Mouse (Mus musculus): ENCODE measurements around the gene Mex3b.
A peak's percentile ranks its signal among the peaks of the same experiment; 100 is the strongest.

Mex3b gene

DNA sequence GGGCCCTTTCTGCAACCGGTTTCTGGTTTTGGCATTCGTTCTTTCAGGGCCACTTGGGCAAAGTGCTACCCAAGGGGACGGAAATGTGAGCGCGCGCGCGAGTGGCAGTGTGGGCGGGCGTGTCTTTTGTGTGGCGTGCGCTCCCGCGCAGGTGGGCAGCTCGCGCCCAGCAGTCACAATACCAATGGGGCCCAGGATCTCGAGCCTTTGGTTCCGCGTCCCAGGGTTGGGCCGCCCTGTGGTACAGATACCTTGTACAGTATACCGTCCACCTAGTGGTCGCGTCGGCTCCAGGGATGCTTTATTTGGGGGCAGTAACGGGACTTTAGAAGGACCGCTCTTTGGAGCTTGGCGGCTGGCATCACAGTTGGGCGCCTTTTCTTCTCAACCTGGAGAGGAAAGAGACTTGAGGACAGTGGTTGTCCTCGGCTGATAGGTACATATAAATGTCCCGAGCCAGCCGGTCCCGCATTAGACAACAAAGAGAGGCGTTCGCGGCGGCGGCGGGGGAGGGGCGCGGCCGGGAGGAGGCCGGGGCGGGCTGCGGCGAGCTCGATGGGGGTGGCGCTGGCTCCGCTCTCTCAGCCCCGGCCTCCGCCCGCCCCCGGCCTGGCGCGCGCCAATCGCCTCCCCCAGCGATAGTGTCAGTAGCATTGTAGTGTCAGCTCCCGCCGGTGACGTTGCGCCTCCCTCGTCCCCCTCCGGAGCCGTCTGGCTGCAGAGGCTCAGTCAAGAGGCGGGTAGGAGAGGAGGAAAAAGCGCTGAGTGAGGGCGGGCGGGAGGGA is 455 bp upstream of the Mex3b start:
- DNase-seq (ENCODE audit: low read depth, low spot score) = peak; percentile 97

DNA sequence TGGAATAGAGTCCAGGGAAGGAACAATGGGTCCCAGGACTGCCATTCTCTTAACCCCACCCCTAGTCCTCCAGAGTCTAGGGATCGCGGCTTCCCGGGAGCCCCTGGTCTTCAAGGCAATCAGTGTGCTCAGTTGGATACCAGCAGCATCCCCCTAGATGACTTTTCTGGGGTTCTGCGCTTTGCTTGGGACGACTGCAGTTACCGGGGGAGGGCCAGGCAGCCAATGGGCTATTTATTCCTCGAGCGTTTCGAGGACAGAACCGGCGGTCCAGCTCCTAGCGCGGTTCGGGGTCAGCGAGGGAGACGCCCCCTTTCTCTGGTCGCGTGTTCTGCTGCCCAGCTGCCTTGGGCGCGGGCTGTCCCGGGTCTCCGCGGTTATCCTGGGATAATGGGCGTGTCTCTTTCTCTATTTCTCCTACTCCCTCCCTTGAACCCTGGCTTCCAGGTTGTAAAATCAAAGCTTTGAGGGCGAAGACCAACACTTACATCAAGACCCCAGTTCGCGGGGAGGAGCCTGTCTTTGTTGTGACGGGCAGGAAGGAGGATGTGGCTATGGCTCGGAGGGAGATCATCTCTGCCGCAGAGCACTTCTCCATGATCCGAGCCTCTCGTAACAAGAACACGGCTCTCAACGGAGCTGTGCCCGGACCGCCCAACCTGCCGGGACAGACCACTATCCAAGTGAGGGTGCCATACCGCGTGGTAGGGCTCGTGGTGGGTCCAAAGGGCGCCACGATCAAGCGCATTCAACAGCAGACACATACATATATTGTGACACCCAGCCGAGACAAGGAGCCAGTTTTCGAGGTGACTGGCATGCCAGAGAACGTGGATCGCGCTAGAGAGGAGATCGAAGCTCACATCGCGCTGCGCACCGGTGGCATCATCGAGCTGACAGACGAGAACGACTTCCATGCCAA is 1.4 kb downstream of the Mex3b start:
- DNase-seq (ENCODE audit: low read depth, low spot score) = peak; percentile 33

DNA sequence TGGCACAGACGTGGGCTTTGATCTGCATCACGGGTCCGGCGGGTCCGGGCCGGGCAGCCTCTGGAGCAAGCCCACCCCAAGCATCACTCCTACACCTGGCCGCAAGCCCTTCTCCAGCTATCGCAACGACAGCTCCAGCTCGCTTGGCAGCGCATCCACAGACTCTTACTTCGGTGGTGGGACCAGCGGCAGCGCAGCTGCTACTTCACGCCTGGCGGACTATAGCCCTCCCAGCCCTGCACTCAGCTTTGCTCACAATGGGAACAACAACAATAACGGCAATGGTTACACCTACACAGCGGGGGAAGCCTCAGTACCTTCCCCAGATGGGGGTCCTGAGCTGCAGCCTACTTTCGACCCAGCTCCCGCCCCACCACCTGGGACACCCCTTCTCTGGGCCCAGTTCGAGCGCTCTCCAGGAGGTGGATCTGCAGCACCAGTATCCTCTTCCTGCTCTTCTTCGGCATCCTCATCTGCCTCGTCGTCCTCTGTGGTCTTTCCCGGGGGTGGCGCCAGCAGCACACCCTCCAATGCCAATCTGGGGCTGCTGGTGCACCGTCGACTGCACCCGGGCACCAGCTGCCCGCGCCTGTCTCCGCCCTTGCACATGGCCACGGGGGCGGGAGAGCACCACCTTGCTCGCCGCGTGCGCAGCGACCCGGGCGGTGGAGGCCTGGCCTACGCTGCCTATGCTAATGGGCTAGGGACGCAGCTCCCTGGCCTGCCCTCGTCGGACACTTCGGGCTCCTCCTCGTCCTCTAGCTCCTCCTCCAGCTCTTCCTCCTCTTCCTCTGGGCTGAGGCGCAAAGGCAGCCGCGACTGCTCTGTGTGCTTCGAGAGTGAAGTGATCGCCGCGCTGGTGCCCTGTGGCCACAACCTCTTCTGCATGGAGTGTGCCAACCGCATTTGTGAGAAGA is 2.4 kb downstream of the Mex3b start:
- DNase-seq (ENCODE audit: low read depth, low spot score) = peak; percentile 21

DNA sequence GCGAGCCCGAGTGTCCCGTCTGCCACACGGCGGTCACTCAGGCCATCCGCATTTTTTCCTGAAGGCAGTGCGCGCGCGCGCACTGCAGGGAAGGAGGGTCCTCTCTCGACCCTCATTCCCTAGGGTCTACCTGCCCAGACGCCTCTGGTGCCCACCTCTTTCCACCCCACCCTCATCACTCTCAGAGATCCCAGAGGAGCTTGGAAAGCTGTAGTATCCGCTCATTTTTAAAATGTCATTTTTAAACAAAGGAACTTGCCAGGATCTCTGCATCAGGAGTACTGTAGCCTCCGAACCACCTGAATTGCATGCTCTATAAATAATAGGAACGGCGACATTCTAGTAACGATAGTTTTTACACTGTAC is 3.0 kb downstream of the Mex3b start:
- DNase-seq (ENCODE audit: low read depth, low spot score) = no peak

DNA sequence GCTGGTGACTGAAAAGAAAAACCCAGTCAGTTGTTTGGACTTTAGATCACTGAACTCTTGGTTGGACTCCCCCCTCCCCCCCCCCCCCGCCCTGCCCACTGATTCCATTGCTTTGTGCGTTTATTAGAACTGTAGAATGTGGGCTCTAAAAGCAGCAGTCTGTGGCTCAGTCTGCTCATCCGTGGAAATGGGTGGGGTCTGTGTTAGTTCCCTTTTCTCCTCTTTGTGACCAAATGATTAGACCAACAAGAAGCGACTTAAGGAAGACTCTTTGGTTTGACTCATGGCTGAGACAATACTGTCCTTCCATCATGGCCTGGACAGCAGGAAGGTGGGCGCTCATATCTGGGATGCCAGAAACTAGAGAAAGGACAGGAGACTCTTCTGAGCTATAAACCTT is 9.4 kb downstream of the Mex3b start:
- no peak for DNase-seq (ENCODE audit: low read depth, low spot score)

DNA sequence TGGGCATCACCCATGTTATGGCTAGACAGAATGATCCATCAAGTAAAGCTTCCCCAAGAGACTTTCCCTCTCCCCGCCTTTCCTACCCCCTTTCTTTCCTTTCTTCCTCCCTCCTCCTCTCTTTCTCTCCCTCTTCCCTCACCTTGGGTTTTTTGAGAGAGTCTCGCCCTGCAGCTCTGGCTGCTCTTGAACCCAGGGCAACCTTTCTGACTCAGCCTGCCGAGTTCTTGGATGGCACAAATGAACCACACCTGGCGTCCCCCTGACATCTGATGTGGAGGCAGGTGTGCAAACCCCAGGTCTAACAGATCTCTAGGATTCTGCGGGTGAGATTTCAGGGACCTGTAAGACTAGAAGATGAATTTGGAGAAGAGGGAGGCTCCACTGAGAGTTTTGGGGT is 12.9 kb downstream of the Mex3b start:
- DNase-seq (ENCODE audit: low read depth, low spot score) = no peak

DNA sequence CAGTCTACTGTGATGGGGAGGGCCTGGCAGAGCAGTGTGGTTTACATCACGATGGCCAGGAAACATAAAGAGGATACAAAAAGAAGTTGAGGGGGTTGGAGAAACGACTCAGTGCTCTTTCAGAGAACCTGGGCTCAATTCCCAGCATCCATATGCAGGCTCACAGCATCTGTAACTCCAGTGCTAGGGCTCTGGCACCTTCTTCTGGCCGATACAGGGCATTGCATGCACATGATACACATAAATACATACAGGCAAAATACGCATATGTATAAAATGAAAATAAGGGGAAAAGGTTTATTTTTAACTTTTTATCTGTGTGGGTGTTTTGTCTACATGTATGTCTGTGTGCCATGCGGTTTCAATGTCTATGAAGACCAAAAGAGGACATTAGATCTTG is 13.6 kb downstream of the Mex3b start:
- DNase-seq (ENCODE audit: low read depth, low spot score) = no peak

GRCm38 (mm10) chr7:82890317-82890850 is 23.3 kb downstream of the Mex3b start:
- DNase-seq (ENCODE audit: low read depth, low spot score) = no peak

GRCm38 (mm10) chr7:82890875-82891515 is 23.9 kb downstream of the Mex3b start:
- DNase-seq (ENCODE audit: low read depth, low spot score) = no peak

DNA sequence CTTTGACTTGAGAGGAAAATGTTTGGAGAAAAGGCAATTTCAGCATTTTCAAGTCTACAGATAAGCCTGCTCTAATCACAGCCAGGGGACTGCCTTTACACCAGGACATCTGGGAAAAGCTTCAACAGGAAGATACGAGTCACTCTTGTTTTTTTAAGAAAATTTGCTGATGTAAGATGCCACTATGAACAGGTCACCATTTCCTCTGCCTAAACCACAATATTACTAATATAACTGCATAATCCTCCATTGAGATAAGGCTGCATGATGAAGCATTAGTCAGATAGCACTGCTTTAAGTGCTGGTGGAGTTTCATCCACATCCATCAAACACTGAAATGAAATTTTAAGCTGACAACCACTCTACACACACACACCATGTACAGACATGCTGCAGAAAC is 27.2 kb downstream of the Mex3b start:
- DNase-seq (ENCODE audit: low read depth, low spot score) = no peak

GRCm38 (mm10) chr7:82895606-82896005 is 28.5 kb downstream of the Mex3b start:
- no peak for DNase-seq (ENCODE audit: low read depth, low spot score)

GRCm38 (mm10) chr7:82896750-82897149 is 29.6 kb downstream of the Mex3b start:
- no peak for DNase-seq (ENCODE audit: low read depth, low spot score)

DNA sequence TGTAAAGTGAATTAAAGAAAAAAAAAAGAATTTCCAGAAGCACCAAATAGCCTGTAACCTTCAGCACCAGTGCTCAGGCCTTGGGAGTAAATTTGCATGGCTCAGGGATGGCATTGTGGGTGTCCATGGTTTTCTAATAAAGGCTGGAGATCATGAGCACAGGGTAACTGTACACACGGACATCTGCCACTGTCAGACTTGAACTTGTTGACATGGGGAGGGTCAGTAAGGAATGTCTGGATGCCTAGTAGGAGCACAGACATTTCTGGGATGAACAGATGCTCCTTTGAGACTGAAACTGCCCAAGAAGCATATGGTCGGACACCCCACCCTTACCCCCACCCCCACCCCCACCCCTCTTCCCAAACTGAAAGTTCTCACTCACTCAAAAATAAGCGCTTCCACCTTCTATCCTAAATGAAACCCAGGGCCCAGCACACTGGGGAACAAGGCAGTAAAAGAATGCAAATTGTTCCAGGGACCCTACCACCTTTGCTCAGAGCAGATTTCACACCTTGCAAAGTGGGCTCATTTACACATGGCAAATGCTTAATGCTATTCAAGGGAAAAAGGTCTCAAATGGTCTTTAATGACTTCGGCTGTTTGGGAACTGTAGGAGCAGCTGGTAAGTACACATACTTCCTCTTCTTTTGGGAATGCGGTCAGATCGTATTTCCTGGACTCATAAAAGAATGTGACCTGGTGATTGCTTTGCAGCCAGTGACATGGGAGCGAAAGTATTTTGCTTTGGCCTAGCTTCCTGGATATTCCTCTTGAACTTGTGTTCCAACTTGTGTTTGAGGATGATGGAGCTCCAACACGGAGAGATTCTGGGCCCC is 32.5 kb downstream of the Mex3b start:
- DNase-seq (ENCODE audit: low read depth, low spot score) = no peak

DNA sequence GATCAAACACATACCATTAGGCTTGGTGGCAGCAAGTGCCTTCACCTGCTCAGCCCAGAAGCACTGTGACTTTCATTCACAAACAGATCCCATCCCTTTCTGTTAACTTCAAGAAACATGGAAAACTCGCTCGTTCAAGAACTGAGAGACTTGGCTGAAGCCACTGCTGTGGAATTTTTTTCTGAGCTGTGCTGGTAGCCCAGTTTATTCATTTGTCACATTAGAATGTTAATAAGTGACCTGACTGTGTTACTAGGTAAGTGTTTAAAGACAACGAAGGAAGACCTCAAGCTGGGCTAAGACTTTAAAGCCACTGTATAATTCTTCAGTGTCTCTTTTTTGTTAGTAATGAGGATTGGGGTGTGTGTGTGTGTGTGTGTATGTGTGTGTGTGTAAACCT is 35.9 kb downstream of the Mex3b start:
- DNase-seq (ENCODE audit: low read depth, low spot score) = no peak

- no peak for DNase-seq (ENCODE audit: low read depth, low spot score)
Measured at GRCm38 (mm10) chr7:82905527-82905926, 38.4 kb downstream of the Mex3b start.

DNA sequence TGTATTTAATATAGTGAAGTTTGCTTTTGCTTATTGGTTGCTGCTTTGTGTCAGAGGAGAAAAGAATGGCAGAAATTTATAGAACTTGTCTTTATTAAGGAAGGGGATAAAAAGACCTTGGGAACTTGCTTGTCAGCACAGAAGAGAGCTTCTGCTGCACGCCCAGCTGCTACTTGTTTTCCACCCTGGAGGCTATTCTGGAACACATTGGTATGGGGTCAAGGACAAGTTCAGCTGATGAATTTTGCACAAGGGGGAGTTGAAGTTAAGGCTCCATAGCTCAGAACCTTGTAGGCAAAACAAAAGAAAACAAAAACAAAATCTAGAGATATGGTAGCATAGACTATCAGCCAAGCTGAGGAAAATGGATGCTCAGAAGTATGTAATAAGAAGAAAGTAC is 39.9 kb downstream of the Mex3b start:
- DNase-seq (ENCODE audit: low read depth, low spot score) = no peak

DNA sequence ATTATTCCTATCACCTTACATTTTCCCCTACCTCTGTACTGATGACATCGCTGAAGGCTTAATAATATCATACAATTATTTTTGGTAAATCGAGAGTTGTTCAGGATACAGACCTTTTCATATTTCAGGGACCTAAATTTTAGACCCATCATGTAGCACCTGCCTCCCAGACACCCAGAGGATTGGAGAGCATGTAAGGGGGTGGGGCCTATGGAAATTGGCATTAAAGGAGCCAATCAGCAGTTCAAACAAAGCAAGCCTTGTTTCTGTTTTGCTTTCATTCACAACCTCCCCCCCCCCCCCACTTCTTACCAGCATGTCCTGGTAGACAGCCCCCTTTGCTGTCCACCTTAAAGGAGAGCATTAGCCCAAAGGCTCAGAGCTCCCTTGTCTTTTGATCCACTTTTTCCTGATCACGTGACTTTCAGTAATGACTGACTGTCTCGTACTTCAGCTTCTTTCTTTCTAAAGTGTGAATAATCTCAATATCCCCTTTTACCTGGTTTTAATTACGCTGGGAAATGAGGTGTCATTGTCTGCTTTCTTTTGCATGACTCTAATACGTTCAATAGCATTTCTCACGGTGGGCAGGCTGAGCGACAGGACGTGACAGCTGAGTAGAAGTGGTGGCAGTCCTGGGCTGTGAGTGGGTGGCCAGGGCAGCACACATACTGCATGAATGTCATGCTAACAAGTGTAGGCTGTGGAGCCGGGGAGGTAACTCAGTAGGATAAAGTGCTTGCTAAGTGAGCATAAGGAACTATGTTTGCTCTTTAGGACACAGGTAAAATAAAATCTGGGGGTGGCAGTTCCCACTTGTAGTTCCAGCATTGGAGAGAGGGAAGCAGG is 43.6 kb downstream of the Mex3b start:
- DNase-seq (ENCODE audit: low read depth, low spot score) = no peak

DNA sequence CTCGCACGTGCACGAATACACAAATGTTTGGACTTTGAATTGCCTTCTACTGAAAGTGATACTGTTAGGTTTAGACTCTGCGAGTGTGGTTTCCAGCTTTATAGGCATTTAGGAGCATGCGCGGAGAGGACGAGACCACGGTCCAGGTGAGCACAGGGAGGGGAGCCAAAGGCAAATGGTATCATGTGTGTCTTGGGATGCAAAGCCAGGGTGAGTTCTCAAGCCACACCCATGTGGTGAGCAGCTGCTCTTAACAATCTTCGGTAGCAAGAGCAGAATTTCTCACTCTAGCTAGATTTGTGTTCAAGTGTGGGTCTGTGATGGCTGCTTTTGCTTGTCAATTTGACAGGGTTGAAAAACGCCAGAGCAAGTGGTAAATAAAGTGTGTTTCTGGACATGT is 44.4 kb downstream of the Mex3b start:
- DNase-seq (ENCODE audit: low read depth, low spot score) = no peak

DNA sequence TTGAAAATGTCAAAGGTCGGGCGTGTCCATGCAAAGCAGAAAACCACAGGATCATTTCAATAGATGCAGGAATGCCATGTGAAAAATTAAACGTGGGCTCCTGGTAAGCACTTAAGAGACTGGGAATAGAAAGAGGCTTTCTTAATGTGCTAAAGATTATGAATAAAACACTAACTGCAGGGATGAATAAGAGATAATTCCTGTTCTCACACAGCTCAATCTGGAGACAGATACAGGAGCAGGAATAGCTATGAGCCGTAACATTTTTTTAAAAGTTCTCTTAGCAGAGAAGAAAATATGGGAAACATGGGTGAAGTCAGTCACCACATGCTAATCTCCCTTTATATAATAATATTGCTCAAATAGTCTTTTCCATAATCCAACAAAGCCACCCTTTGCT is 47.2 kb downstream of the Mex3b start:
- peak; percentile 35 for DNase-seq (ENCODE audit: low read depth, low spot score)
